Mouse (Mus musculus): ENCODE measurements at regions not wholly inside any gene's neighbourhood (a gene's known extent, or its start where the extent isn't known, plus 50 kb on each side); places are given as distances from the start of the nearest gene placed in this dataset.

DNA sequence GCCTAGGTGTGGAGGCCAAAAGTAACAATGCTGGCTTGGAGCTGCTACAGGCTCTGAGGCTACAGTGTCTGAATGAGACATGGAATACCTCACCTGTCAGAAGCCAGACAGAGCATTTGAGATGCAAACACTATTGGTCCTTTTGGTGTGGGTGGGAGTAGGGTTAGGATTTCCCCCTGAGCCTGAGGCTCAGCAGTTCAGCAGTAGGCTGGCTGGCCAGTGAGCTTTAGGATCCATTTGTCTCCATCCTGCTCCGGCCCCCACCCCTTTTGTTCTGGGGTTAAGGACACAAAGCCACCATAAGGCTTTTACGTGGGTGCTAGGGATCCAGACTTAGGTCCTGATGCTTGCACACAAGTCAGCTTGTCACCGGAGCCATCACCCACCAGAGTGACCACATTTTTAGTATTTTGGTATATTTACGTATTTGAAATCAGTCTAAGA lies 53.9 kb upstream of the Ptgfrn start:
- Histone ChIP-seq H3K9ac (ENCODE audit: low read depth, low read length) (no peak overlapping the region), H3K4me1 (replicated peaks; ENCODE audit: control insufficient read depth, insufficient read depth, low read length) (no peaks in the 10 kb centered on the region), H3K4me3 (ENCODE audit: low read depth, low read length) (no peak overlapping the region), H3K27ac (ENCODE audit: low read depth, low read length) (no peak overlapping the region), H3K4me2 (replicated peaks; ENCODE audit: low read depth) (no peak overlapping the region), H3K9me3 (ENCODE audit: control insufficient read depth) (no peaks in the 10 kb centered on the region), H3K27me3 (replicated peaks; ENCODE audit: control insufficient read depth, insufficient read depth, low read length) (no peaks in the 10 kb centered on the region), H3K36me3 (ENCODE audit: control insufficient read depth, insufficient read depth) (no peaks in the 10 kb centered on the region)
- no peak for TF ChIP-seq CTCF (IDR thresholded peaks at IDR 0.05; ENCODE audit: low read depth)
- no peak for ATAC-seq
- WGBS: 79% methylated on average over 4 of the region's 4 CpGs

DNA sequence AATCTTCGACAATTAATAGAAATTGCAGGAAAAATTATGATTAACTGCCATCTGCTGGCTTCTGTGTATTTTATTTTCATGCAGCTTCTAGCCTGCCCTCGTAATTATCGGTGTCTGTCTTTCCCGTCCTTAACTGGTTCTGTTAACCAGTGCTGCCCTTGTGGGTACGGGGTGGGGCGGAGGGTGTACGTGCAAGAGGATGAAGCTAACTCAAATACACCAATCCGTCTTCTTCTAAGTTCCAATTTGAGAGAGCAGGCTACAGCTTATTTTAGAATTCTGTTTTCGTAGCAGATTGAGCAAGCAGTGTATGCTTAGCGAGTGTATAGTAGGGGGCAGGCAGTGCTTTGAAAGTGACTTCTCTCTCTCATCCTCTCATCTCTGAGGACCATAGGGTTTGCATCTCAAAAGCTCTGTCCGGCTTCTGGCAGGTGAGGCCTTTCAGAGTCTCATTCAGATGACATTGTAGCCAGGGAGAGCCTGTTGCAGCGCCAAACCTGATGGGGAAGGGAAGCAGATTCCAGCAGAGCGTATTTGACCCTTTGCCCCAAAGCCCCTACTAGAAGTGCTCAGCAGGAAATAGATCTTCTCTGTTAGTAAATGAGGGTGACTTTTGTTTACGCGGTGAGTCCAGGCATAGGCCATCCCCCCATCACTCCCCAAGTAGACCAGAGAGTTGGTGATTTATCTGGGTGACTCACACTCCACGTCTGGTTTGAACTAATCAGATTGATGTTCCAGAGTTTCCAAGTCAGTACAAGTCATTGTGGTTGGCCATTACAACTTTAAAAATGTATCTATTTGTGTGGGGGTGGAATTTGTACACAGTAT lies 53.3 kb upstream of the Ptgfrn start:
- peak; percentile 34 for TF ChIP-seq CTCF (IDR thresholded peaks at IDR 0.05; ENCODE audit: low read depth)

DNA sequence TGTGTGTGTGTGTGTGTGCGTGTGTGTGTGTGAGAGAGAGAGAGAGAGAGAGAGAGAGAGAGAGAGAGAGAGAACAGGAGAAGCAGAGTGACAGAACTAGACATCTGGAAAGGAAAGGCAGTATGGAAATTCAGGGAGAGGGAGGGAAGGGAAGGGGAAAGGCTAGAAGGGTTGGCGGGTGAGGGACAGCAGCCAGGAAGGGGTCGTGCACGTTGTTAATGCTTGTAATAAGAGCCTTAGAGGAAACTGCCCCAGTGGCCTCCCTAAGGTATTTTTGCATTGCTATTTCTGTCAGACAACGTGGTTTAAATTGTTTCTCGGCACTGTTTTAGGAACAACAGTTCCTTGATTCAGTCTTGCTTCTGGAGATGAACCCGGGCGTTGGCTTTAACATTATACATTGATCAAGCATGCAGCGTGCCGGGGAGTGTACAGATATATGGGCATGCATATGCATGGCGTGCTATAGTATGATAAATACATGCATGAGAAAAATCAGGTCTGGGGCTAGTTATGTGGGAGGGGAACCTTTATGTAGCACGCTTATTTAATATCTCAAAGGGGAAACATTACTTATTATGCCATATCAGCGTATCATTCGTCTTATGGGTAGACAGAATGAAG lies 52.6 kb upstream of the Ptgfrn start:
- WGBS: 46% methylated on average over 14 of the region's 14 CpGs
- Histone ChIP-seq H3K4me2 (replicated peaks; ENCODE audit: low read depth) (0 out of 2 replicates have a peak overlapping the region, but pooled peaks have one; percentile 3), H3K36me3 (ENCODE audit: control insufficient read depth, insufficient read depth) (no peaks in the 10 kb centered on the region), H3K4me3 (ENCODE audit: low read depth, low read length) (no peak overlapping the region), H3K27me3 (replicated peaks; ENCODE audit: control insufficient read depth, insufficient read depth, low read length) (no peaks in the 10 kb centered on the region), H3K9ac (ENCODE audit: low read depth, low read length) (no peak overlapping the region), H3K9me3 (ENCODE audit: control insufficient read depth) (no peaks in the 10 kb centered on the region), H3K4me1 (replicated peaks; ENCODE audit: control insufficient read depth, insufficient read depth, low read length) (no peaks in the 10 kb centered on the region), H3K27ac (ENCODE audit: low read depth, low read length) (no peak overlapping the region)
- ATAC-seq: no peak
- TF ChIP-seq CTCF (IDR thresholded peaks at IDR 0.05; ENCODE audit: low read depth): no peak

More for the DNA sequence above, 53.3 kb upstream of the Ptgfrn start:
- no peaks in the 10 kb centered on the region for H3K36me3 ChIP-seq (ENCODE audit: control insufficient read depth, insufficient read depth)
- 49% methylated on average over 16 of the region's 16 CpGs for WGBS
- no peaks in the 10 kb centered on the region for H3K9me3 ChIP-seq (ENCODE audit: control insufficient read depth)
- no peak overlapping the region for H3K4me3 ChIP-seq (ENCODE audit: low read depth, low read length)
- no peaks in the 10 kb centered on the region for H3K4me1 ChIP-seq (replicated peaks; ENCODE audit: control insufficient read depth, insufficient read depth, low read length)
- H3K4me2 ChIP-seq (replicated peaks; ENCODE audit: low read depth): 0 out of 2 replicates have a peak overlapping the region, but pooled peaks have one; percentile 3
- no peak for ATAC-seq
- no peak overlapping the region for H3K9ac ChIP-seq (ENCODE audit: low read depth, low read length)
- no peak overlapping the region for H3K27ac ChIP-seq (ENCODE audit: low read depth, low read length)
- H3K27me3 ChIP-seq (replicated peaks; ENCODE audit: control insufficient read depth, insufficient read depth, low read length): no peaks in the 10 kb centered on the region

DNA sequence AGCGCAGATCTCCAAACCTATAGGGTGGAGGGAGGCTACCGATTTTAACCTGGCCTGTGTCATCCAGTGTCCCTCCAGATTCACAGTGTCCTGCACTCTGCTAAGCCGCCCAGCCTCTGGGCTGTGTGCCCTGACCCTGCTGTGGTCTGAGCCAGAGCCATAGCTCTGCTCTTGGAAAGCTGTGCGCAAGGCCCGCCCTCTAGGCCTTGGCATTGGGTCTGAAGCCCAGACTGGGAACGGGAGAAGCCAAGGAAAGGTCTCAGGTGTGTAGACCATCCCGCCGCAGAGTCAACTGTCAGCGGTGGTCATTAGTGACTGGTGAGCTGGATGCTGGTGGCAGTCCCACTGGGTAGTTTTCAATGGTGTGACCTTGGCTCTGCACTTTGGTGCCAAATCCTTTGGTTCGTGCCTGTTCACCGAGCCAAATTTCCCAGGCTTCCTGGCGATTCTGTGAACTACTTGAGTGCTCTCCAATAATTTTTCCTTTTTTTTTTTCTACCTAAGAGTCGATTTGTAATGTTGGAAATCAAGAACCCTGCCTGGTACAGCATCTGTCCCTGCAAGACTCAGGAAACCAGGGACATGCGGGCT lies 52.0 kb upstream of the Ptgfrn start:
- Histone ChIP-seq H3K36me3 (ENCODE audit: control insufficient read depth, insufficient read depth) (no peaks in the 10 kb centered on the region), H3K9me3 (ENCODE audit: control insufficient read depth) (no peaks in the 10 kb centered on the region), H3K27ac (ENCODE audit: low read depth, low read length) (no peak overlapping the region; the same call in 1 of the 2 replicates), H3K27me3 (replicated peaks; ENCODE audit: control insufficient read depth, insufficient read depth, low read length) (no peaks in the 10 kb centered on the region), H3K4me3 (ENCODE audit: low read depth, low read length) (no peak overlapping the region), H3K4me1 (replicated peaks; ENCODE audit: control insufficient read depth, insufficient read depth, low read length) (no peaks in the 10 kb centered on the region), H3K4me2 (replicated peaks; ENCODE audit: low read depth) (peak overlapping the region; percentile 21; the same call in 1 of the 2 replicates), H3K9ac (ENCODE audit: low read depth, low read length) (no peak overlapping the region)
- 65% methylated on average over 14 of the region's 14 CpGs for WGBS
- ATAC-seq: no peak
- no peak for TF ChIP-seq CTCF (IDR thresholded peaks at IDR 0.05; ENCODE audit: low read depth)

DNA sequence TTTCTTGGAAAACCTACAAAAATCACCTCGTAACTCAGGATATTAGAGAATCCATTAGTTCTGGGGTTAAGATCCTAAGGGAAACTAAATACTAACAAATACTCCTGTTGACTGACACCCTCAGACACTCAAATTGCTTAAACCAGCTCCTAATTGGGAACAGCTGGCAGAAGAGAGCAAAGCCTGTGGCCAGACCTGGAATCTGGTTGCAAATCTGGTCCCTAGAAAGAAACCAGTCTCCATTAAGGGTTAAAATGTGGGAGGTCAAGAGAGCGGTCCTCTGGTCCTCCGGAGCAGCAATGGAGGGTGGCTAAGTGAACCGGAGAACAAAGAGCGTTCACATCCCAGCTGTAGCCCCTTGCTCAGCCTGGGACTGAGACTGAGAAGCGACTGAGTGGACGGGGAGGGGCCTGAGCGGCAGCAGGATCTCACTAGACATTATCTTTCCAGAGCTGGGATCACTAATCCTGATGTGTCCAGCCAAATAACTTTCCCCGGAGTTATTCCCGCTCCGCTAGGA lies 51.4 kb upstream of the Ptgfrn start:
- no peak overlapping the region for H3K4me3 ChIP-seq (ENCODE audit: low read depth, low read length)
- H3K36me3 ChIP-seq (ENCODE audit: control insufficient read depth, insufficient read depth): no peaks in the 10 kb centered on the region
- no peak for ATAC-seq
- no peaks in the 10 kb centered on the region for H3K27me3 ChIP-seq (replicated peaks; ENCODE audit: control insufficient read depth, insufficient read depth, low read length)
- no peaks in the 10 kb centered on the region for H3K4me1 ChIP-seq (replicated peaks; ENCODE audit: control insufficient read depth, insufficient read depth, low read length)
- no peaks in the 10 kb centered on the region for H3K9me3 ChIP-seq (ENCODE audit: control insufficient read depth)
- no peak overlapping the region for H3K27ac ChIP-seq (ENCODE audit: low read depth, low read length)
- no peak overlapping the region for H3K9ac ChIP-seq (ENCODE audit: low read depth, low read length)
- H3K4me2 ChIP-seq (replicated peaks; ENCODE audit: low read depth): peak overlapping the region; percentile 21; the same call in 1 of the 2 replicates
- TF ChIP-seq CTCF (IDR thresholded peaks at IDR 0.05; ENCODE audit: low read depth): no peak
- 49% methylated on average over 11 of the region's 11 CpGs for WGBS
